Mouse (Mus musculus) gastrocnemius, adult 8-10 months (tissue): ENCODE data around the gene Blnk. TPM values are rescaled to one million over a fixed set of nuclear protein-coding genes. Genes with fewer than 3 reads are reported as not detected.

Source experiments
- DNase-seq, 2 experiments: peaks; one replicate each; pipeline ENCODE4 v3.0.0; 2022; ENCODE audit warnings: low spot score in 2 of 2
- total RNA-seq, 4 experiments: library from RNA; stranded (reverse); gene quantifications; 2 replicates each; pipeline ENCODE4 v1.2.4; 2022

Blnk gene
- total RNA-seq, result 1 to 10 TPM in 2 of 4 experiments, under 1 TPM in 2; 0.83 to 1.1 (median 1.0) TPM

DNA sequence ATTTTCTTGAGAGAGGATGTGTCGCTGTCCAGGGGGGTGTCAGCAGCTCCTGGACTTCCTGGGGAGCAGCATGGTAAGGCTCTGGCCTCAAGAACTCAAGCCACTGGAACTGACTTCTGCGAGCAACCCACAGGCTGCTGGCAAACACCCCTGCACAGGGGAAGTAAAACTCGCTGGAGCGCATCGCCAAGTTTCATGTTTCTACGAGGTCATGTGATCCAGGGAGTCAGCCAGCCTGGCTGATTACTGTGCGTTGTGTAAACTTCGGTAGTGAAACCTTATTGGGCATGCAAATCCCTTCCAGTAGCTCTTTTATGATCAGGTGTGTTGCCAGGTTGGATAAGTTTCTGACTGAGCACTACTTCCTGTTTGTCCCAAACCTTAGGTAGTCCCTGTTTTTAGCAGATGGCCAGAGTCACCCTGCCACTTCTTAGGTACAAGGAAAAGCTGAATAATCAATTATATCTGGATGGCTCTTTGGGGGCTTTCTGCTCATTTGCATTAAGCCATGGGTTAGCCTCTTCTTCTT, at the start of gene Blnk:
Gene Blnk, minus strand, starts transcription at position 479 of the 529 bp plus-strand sequence.
- peak; percentile 36 to 62 for DNase-seq

DNA sequence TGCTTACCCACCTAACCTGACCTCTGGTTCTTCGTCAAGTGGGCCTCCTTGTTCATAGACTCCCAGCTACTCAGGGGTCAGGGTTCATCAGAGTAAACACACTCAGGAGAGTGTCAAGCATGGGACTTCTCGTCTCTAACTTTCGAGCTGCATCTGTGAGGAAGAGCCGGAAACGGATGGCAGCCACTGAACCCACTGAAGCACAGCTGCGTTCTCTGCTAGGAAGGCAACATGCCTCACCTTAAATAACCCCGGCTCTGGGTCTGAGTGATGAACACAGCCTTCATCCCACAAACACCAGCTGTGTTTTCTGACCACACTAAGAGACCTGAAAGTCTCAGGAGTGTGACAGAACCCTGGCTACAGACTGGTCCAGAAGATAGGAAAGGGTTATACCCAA, 44.8 kb upstream of the Blnk start:
- DNase-seq, result no peak

DNA sequence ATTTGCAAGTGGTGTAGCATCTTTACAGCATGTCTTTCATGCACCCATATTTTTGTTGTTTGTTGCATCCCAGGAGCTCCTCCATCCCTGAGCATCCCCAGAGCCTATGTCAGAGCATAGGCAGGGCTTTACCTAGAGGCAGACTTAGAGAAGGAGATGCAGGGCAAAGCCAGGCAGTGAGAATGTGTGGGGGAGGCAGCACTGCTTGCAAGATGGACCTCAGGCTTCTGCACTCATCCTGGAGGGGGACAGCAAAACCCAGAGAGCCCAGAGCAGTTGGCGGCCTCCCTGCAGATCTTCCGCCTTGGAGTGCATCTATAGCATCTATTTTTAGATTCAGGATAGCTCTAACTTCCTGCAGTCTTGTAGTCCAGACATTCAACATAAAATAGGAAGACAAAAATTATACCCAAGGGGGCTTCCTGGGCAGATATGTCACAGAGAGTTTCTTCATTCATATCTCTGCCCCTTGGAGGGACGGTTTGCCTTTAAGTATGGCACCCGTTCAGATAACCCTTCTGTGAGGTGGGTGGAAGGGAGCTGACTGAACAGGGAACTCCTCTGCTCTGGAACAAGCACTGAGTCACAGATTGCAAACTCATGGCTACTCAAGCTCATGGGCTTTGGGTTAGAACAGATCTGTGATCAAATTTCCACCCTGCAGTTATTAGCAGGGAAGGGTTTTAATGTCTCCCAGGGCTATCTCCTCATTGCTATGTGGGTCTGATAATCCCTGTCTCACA, 41.6 kb upstream of the Blnk start:
- DNase-seq, result no peak

DNA sequence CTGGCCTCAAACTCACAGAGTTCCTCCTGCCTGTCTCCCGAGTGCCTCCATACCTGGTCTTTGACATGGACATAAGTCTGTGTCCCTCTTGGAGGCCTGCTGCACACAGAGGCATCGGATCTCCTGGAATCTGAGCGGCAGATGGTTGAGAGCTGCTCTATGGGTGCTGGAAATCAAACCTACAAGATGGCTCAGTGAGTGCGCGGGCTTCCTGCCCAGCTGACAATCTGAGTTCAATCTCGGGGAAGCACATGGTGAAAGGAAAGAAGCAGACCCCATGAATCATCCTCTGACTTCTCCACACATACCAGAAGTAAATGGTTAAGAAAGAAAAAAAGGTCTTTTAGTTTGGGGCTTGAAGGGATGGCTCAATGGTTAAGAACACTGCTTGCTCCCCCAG, 37.5 kb upstream of the Blnk start:
- no peak for DNase-seq

DNA sequence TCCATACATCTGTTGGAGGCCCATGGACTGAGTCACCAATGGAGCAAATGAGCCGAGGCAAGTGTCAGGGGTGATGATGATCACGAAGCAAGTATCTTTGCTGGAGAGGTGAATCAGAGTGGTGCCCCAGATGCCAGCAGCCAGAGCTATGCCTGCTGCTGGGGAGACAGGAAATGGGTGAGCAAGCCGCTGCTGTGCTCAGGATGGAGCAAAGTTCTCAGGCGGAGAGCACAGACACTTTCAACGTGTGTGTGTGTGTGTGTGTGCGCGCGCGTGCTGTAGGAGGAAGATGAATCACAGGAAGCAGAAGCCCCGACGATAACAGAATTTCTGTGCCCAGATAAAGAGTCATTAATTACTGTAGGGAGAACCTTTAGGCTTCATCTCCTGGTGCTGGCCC, 36.7 kb upstream of the Blnk start:
- no peak for DNase-seq

DNA sequence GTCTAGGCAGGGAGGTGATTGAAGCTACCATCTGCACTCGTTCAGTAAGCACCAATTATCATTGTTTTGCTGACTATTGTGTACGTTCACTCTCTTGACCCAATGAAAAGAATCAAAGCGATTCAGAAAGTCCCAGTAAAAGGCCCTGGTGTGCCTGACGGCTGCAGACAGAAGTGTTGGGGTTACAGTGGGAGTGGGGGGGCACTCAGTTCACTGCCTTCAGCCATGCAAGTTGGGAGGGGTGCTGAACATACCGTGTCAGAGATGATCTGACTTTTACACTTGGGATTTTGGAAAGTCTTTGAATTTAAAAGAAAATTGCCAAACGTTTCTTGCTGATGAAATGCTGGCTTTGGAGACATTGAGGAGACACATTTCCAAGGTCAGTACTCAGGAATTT, 35.8 kb upstream of the Blnk start:
- DNase-seq, result no peak

DNA sequence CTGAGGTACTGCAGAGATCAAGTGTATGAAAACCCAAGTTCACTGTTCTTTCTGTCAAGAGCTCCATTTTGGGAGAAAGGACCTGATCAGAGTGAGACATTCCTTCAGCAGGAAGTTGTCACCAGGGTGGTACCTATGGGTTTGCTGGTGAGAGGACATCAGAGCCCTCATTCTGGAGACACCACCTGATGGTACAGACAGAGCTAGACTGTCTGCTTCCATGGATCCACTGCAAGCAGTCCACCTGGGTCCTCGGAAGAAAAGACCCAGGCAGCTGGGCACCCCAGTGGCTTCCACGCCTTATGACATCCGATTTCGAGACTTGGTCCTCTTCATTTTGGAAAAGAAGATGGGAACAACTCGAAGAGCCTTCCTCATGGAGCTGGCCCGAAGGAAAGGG, 34.9 kb upstream of the Blnk start, which contains the start of gene Dntt:
Gene Dntt, plus strand, starts transcription at position 57 of the 400 bp plus-strand sequence.
- no peak for DNase-seq

DNA sequence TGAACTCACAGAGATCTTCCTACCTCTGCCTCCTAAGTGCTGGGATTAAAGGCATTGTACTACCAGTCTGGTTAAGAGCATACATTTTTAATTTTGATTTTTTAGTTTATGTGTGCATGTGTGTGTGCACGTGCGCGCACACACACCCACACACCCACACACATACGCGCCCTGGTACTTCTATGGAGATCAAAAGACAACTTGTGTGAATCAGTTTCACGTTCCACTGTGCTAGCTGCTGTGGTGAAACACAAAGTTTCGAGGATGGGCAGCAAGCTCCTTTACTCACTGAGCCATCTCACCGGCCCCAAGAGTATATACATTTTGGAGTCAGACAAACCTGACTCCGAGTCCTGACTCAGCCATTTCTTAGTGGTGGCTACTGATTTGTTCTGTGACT, 33.3 kb upstream of the Blnk start:
- DNase-seq, result no peak

DNA sequence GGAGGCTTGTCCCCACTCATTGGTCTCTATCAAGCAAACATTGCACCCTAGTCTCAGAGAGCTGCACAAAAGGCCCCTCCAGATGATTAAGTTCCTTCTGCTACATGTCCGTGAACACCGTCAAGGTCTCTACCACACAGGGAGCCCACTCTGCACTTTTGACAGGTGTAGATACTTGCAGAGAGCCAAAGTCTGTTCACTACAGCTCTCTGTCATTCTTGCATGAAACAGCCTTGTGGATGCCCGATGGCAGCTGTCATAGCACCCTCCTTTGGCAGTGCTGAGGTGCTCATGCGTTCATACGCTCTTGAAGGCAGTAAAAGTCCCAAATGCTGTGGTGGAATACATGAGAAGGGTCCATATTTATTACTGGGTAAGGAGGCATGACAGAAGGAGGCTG, 32.7 kb upstream of the Blnk start:
- DNase-seq, result no peak

DNA sequence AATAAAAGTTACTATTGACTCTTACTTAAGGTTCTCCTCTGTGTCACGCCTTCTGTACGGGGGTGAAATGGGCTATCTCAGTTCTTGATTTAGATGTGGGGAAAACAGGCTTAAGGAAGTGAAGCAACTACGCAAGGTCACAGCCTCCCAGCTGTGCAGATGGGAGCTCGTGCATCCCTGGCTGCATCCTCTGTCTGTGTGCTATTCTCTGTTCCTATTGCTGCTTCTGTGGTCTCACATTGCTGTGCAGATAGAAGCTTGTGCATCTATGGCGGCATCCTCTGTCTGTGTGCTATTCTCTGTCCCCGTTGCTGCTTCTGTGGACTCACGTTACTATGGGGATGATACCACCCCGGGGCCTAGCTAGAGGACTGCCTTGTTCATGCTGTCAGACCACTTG, 32.2 kb upstream of the Blnk start:
- DNase-seq, result no peak

DNA sequence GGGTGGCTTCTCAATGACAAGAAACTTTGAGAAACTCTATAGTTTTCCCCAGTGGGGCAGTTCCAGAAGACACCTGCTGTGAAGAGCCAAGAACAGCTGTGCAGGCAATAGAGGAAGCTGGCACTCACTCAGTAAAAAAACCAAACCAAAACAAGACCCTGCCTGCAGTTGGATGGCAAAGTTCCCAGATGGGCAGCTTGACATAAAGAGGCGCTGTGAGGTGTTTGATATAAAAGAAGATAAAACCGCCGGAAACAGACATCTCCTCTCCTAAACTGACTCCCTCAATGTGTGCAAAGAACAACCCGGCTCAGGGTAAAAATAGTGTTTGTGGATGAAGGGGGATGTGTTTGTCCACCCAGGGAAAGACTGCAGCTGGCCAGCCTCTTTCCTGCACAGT, 27.9 kb upstream of the Blnk start:
- no peak for DNase-seq

DNA sequence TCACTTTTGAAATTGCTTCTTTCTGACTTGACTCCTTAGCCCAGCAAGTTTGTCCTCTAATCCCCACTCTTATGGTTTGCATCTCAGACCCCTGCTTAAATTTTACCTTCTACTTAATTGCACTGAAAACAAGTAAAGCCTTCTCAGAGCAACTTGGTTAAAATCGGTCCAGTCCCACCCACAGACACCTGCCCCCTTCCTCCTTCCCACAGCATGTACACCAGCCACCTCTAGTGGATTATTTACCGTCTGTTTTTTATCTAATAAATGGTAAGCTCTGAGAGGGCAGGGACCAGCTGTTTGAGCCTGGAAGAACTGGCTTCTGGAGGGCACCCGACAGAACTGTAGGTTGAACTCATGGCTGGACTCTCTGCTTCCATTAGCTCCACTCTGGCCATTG, 26.2 kb upstream of the Blnk start:
- DNase-seq, result no peak

DNA sequence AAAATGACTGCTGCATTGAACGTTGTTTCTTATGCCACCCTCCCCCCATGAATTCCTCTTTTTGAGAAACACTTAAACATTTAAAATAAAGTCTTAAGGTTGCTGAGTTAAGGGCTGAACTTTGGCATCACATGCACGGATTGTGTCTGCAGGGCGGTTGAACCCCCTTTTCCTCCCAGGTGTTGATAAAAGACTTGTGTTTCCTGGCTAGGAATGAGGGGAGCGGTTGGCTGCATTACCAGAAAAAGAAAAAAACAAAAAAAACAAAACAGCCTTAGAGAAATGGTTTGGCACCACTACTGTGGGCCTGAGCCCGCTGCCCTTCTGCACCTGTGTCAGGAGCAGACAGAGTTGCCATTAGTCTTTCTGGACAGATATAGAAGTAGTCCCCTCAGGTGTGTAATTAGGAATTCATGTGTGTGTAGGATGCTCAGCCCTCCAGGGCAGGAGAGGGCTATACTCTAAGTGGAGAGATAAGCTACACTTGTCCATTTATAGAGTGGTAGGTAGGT, 24.9 kb upstream of the Blnk start:
- no peak for DNase-seq

DNA sequence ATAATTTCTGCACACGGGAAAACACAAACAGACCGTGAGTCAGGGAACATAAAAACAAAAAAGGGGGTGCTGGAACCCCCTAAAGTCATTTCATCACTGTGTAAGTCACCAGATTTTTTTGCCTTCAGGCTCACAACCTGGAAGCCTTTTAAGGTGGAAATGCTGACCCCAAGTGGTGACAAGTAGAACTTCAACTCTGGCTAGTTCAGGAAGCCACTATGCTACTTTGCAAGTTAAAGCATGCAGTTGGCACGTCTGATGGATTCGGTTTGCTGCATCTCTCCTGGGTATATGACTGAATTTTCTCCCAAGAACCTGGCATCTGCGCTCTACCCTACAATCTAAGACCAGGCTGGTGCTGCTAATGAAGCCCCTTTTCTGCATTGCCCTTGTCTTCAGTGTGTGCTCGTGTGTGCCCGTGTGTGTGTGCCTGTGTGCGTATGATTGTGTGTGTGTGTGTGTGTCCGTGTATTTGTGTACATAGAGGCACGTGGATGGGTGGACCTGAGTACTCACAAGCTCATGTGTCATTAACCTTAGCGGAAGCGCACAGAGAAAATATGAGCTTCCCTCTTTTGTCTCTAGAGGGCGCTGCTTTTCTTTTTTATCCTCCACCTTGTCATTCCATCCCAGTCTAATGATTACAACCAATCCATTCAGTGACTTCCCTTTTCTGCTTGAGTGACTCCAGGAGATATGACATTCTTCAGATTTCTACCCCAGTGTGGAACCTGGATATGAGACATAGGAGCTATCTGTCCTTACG, 21.8 kb upstream of the Blnk start:
- DNase-seq, result no peak

DNA sequence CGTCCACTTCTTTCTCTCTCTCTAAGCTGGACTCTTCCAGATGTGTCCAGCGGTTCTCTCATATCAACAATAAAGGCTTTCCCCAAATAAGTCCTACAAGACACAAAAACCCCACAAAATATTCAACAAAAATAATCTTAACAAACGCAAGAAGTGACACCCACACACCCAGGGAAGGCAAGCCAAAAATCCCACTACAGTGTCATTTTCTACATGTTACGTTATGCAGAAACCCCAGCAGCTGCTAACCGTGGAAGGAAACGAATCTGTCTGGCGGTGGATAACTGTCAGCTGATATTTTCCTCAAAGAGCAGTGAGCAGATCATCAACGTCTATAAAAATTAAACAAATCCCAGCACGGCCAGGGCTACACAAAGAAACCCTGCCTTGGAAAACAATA, 19.7 kb upstream of the Blnk start:
- no peak for DNase-seq

DNA sequence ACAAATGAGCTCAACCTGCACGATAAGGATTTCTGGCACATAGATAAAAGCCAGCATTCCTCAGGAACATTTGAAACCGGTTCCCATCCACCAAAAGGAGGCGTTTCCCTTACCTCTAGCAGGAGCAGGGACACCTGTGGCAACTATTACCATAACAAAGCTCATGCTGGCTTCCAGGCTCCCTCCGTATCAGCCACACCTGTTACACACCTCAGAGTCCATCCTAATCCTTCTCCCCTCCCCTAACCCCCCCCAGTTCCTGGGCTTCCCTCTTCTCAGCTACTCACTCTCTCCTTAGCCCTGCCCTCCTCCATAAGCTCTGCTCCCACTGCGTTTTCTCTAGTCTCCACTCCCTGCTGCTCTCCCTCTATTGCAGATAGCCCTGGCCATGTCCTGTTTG, 19.3 kb upstream of the Blnk start:
- no peak for DNase-seq

DNA sequence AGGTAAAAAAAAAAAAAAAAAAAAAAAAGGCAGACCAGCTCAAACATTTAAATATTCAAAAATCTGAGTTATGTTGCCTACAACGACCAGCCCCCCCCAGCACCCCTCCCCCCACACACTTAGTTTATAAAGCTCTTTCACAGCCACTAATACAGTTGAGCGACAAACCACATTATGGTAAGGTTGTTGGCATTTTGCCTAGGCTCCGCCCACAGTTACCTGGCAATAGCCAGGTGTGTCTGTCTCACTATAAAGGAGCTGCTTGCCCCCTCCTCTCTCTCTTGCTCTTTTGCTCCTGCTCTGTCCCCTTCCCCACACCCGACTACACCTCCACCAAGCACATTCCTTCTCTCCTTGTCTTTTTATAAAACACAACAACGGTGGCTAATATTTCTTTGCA, 17.3 kb upstream of the Blnk start:
- no peak for DNase-seq

DNA sequence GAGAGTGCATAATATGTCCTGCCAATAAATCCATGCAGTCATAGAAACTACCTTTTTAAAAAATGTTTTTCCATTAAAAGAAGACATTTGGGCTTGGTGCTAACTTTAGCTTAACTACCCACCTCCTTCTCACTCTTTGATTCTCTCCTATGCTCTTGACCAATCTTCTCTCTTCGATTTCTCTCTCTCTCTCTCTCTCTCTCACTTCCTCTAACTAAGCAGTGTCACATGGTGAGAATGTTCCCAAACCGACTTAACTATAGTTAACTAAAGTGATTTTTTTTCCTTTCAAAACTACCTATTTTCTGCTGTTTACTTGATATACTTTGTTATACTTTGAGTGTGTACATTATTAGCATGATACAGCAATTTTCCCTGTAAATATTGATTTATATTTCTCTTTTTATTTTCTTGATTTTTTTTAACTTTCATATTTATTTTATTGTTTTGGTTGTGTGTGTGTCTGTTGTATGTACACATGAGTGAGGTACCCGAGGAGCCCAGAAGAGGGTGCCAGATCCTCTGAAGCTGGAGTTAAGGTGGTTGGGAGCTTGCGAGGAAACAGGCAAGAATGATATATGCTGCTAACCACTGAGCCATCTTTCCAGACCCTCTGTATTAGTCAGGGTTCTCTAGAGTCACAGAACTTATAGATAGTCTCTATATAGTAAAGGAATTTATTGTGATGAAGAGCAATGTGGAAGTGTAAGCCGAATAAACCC, 14.5 kb upstream of the Blnk start:
- DNase-seq, result no peak

DNA sequence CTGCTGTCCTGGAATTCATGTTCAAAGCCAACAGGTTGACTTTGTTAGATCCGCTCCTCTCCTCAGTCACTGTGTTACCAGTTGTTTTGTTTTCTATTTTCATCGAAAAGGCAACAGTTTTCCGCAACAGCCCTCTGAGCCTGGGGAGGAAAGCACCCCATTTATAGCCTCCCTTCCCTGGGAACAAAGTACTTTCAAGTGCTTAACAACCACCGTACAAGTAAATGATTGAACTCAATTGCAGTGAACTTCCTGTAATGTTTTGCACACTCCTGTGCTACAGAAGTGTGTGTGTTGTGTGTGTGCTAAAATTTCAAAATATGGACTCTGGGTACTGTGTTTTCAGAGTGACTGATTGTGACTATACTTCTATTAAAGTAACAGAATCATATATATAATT, 13.4 kb upstream of the Blnk start:
- DNase-seq, result no peak

DNA sequence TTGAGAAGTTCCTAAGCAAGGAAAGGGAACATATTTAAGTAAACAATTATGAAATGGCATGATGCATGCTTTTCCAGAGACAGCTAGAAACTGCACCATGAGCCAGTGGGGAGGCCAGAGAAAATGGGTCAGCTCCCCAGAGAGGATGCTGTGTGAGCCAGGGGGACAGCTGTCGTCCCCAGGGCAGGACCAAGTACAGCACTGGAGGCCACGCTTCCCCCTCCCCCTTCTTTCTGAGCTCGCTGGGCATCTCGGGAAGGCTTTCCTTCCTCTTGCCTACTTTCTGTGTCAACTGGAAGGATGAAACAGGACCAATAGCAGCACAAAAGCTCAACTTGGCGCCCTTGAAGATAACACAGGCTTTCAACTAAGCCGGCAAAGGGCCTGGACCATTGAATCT, 13.0 kb upstream of the Blnk start:
- DNase-seq, result peak in 1 of 2 experiments; percentile 28

DNA sequence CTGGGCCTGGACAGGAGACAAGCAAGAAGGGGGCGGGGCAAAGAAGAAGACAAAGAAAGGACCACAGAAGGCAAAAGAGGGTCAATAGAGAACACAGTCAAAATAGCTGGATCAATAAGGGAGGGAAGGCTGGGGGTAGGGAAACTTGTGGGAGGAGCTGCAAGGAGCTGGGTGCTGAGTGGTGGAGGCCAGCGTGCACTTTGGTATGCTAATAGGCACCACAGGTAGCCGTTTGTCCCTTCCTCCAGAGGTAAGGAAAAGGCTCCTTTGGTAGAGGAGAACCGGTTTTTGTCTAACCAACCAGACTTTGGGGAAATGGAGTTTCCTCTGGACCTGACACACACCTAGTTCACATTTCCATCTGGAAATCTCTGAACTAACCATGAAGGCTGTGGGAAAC, 12.3 kb upstream of the Blnk start:
- no peak for DNase-seq
